Mouse (Mus musculus): Measurements from ENCODE around the gene Erbb2. TPM values are rescaled to one million over a fixed set of nuclear protein-coding genes. Genes with fewer than 3 reads are reported as not detected.

The Erbb2 gene
- polyA plus RNA-seq, 1 experiment from 2014 or later: 26.9 TPM

GRCm38 (mm10) chr11:98435723-98436122, 23.5 kb downstream of the Erbb2 start:
- Histone ChIP-seq H3K9ac (no peak overlapping the region), H3K27ac (no peak overlapping the region), H3K4me2 (replicated peaks) (no peak overlapping the region), H3K36me3 (peaks cover 40% of the 10 kb centered on the region), H3K4me3 (no peak overlapping the region), H3K4me1 (peaks cover 8% of the 10 kb centered on the region), H3K27me3 (no peaks in the 10 kb centered on the region), H3K9me3 (replicated peaks) (no peaks in the 10 kb centered on the region)
- no peak for ATAC-seq (ENCODE audit: low FRiP score)
- 92% methylated on average over 9 of the region's 9 CpGs for WGBS

- peaks cover 8% of the 10 kb centered on the region for H3K4me1 ChIP-seq
- H3K36me3 ChIP-seq: peaks cover 40% of the 10 kb centered on the region
- H3K9ac ChIP-seq: no peak overlapping the region
- no peaks in the 10 kb centered on the region for H3K27me3 ChIP-seq
- H3K4me3 ChIP-seq: no peak overlapping the region
- ATAC-seq (ENCODE audit: low FRiP score): no peak
- no peak overlapping the region for H3K4me2 ChIP-seq (replicated peaks)
- H3K9me3 ChIP-seq (replicated peaks): no peaks in the 10 kb centered on the region
- WGBS: 89% methylated on average over 6 of the region's 6 CpGs
- no peak overlapping the region for H3K27ac ChIP-seq
Measured at GRCm38 (mm10) chr11:98437441-98437840, 25.2 kb downstream of the Erbb2 start.

GRCm38 (mm10) chr11:98438331-98439158, 26.3 kb downstream of the Erbb2 start, which contains the start of gene Mien1:
Gene Mien1, minus strand, starts transcription at chr11:98438991.
- Histone ChIP-seq H3K27ac (peak within 1 kb of the TSS; percentile 72), H3K4me1 (peaks cover 8% of the 10 kb centered on the region), H3K9me3 (replicated peaks) (no peaks in the 10 kb centered on the region), H3K4me3 (peak within 1 kb of the TSS; percentile 81), H3K4me2 (replicated peaks) (peak within 1 kb of the TSS; percentile 83), H3K9ac (peak within 1 kb of the TSS; percentile 67), H3K36me3 (peaks cover 32% of the 10 kb centered on the region), H3K27me3 (no peaks in the 10 kb centered on the region)
- ATAC-seq (ENCODE audit: low FRiP score): peak; percentile 89
- 4% methylated on average over 43 of the region's 43 CpGs for WGBS

GRCm38 (mm10) chr11:98443688-98444087, 31.4 kb downstream of the Erbb2 start:
- 100% methylated on average over 1 of the region's 1 CpGs for WGBS
- no peak for ATAC-seq (ENCODE audit: low FRiP score)
- no peaks in the 10 kb centered on the region for H3K9me3 ChIP-seq (replicated peaks)

GRCm38 (mm10) chr11:98445238-98445637, 33.0 kb downstream of the Erbb2 start:
- ATAC-seq (ENCODE audit: low FRiP score): no peak
- H3K9ac ChIP-seq: no peak overlapping the region
- 41% methylated on average over 1 of the region's 1 CpGs for WGBS

More at GRCm38 (mm10) chr11:98443688-98444087, 31.4 kb downstream of the Erbb2 start:
- no peak overlapping the region for H3K9ac ChIP-seq
- H3K36me3 ChIP-seq: no peaks in the 10 kb centered on the region
- H3K4me2 ChIP-seq (replicated peaks): no peak overlapping the region
- H3K4me1 ChIP-seq: peaks cover 14% of the 10 kb centered on the region
- peaks cover 38% of the 10 kb centered on the region for H3K27me3 ChIP-seq
- H3K4me3 ChIP-seq: no peak overlapping the region
- no peak overlapping the region for H3K27ac ChIP-seq

GRCm38 (mm10) chr11:98445679-98446078, 33.4 kb downstream of the Erbb2 start:
- no peak overlapping the region for H3K4me2 ChIP-seq (replicated peaks)
- H3K27ac ChIP-seq: no peak overlapping the region
- H3K4me3 ChIP-seq: no peak overlapping the region
- no peaks in the 10 kb centered on the region for H3K36me3 ChIP-seq
- H3K9me3 ChIP-seq (replicated peaks): no peaks in the 10 kb centered on the region
- no peak for ATAC-seq (ENCODE audit: low FRiP score)
- H3K4me1 ChIP-seq: peaks cover 14% of the 10 kb centered on the region
- H3K9ac ChIP-seq: no peak overlapping the region
- WGBS: 53% methylated on average over 4 of the region's 4 CpGs
- peaks cover 46% of the 10 kb centered on the region for H3K27me3 ChIP-seq

More at GRCm38 (mm10) chr11:98445238-98445637, 33.0 kb downstream of the Erbb2 start:
- Histone ChIP-seq H3K9me3 (replicated peaks) (no peaks in the 10 kb centered on the region), H3K4me1 (peaks cover 14% of the 10 kb centered on the region), H3K4me3 (no peak overlapping the region), H3K36me3 (no peaks in the 10 kb centered on the region), H3K27me3 (peaks cover 46% of the 10 kb centered on the region), H3K4me2 (replicated peaks) (no peak overlapping the region), H3K27ac (no peak overlapping the region)

- WGBS: 9% methylated on average over 5 of the region's 5 CpGs
- no peak for ATAC-seq (ENCODE audit: low FRiP score)
- peak within 1 kb of the TSS; percentile 17 for H3K4me3 ChIP-seq
- peaks cover 46% of the 10 kb centered on the region for H3K27me3 ChIP-seq
- H3K9me3 ChIP-seq (replicated peaks): no peaks in the 10 kb centered on the region
- H3K4me2 ChIP-seq (replicated peaks): peak within 1 kb of the TSS; percentile 32
- no peak within 1 kb of the TSS for H3K27ac ChIP-seq
- H3K9ac ChIP-seq: 0 out of 2 replicates have a peak within 1 kb of the TSS, but pooled peaks have one; percentile 8
- H3K36me3 ChIP-seq: no peaks in the 10 kb centered on the region
- peaks cover 14% of the 10 kb centered on the region for H3K4me1 ChIP-seq
Measured at GRCm38 (mm10) chr11:98446213-98446561, 33.9 kb downstream of the Erbb2 start, which contains the start of gene Grb7. Gene Grb7, plus strand, starts transcription at chr11:98446394.

GRCm38 (mm10) chr11:98446562-98447474, 34.5 kb downstream of the Erbb2 start:
- Histone ChIP-seq H3K36me3 (no peaks in the 10 kb centered on the region), H3K27ac (no peak overlapping the region), H3K4me2 (replicated peaks) (peak overlapping the region; percentile 32), H3K4me3 (peak overlapping the region; percentile 17), H3K9ac (0 out of 2 replicates have a peak overlapping the region, but pooled peaks have one; percentile 8), H3K4me1 (peaks cover 14% of the 10 kb centered on the region), H3K27me3 (peaks cover 46% of the 10 kb centered on the region), H3K9me3 (replicated peaks) (no peaks in the 10 kb centered on the region)
- no peak for ATAC-seq (ENCODE audit: low FRiP score)
- WGBS: 4% methylated on average over 30 of the region's 33 CpGs

- peaks cover 14% of the 10 kb centered on the region for H3K4me1 ChIP-seq
- 0 out of 2 replicates have a peak overlapping the region, but pooled peaks have one; percentile 8 for H3K9ac ChIP-seq
- peak overlapping the region; percentile 17 for H3K4me3 ChIP-seq
- no peak for ATAC-seq (ENCODE audit: low FRiP score)
- WGBS: 7% methylated on average over 7 of the region's 7 CpGs
- no peaks in the 10 kb centered on the region for H3K9me3 ChIP-seq (replicated peaks)
- H3K27me3 ChIP-seq: peaks cover 46% of the 10 kb centered on the region
- no peak overlapping the region for H3K27ac ChIP-seq
- no peaks in the 10 kb centered on the region for H3K36me3 ChIP-seq
- H3K4me2 ChIP-seq (replicated peaks): peak overlapping the region; percentile 32
Measured at GRCm38 (mm10) chr11:98447475-98447834, 35.2 kb downstream of the Erbb2 start.

- Histone ChIP-seq H3K4me3 (no peak overlapping the region), H3K27ac (no peak overlapping the region), H3K9ac (no peak overlapping the region), H3K27me3 (peaks cover 46% of the 10 kb centered on the region), H3K36me3 (no peaks in the 10 kb centered on the region), H3K4me2 (replicated peaks) (no peak overlapping the region), H3K9me3 (replicated peaks) (no peaks in the 10 kb centered on the region), H3K4me1 (peaks cover 14% of the 10 kb centered on the region)
- ATAC-seq (ENCODE audit: low FRiP score): no peak
- WGBS: 36% methylated on average over 13 of the region's 13 CpGs
Measured at GRCm38 (mm10) chr11:98448191-98448790, 36.0 kb downstream of the Erbb2 start.

GRCm38 (mm10) chr11:98449419-98449818, 37.1 kb downstream of the Erbb2 start:
- Histone ChIP-seq H3K27ac (no peak overlapping the region), H3K36me3 (no peaks in the 10 kb centered on the region), H3K27me3 (peaks cover 46% of the 10 kb centered on the region), H3K9me3 (replicated peaks) (no peaks in the 10 kb centered on the region), H3K4me3 (no peak overlapping the region), H3K4me2 (replicated peaks) (no peak overlapping the region), H3K9ac (no peak overlapping the region), H3K4me1 (peaks cover 14% of the 10 kb centered on the region)
- WGBS: 82% methylated on average over 3 of the region's 3 CpGs
- no peak for ATAC-seq (ENCODE audit: low FRiP score)
